Mouse (Mus musculus) v-Abl transformed pro-B cells (cell line): Measurements from ENCODE around the gene Elovl6.

ENCODE experiments used
- in situ Hi-C, 2 experiments: fragments of 400-800 bp; cut with MboI; formaldehyde crosslinking; loops; one replicate each; pipeline ENCODE4 v1.15.1; 2025; ENCODE audit not compliant: unreplicated experiment in 2 of 2

The Elovl6 gene

DNA sequence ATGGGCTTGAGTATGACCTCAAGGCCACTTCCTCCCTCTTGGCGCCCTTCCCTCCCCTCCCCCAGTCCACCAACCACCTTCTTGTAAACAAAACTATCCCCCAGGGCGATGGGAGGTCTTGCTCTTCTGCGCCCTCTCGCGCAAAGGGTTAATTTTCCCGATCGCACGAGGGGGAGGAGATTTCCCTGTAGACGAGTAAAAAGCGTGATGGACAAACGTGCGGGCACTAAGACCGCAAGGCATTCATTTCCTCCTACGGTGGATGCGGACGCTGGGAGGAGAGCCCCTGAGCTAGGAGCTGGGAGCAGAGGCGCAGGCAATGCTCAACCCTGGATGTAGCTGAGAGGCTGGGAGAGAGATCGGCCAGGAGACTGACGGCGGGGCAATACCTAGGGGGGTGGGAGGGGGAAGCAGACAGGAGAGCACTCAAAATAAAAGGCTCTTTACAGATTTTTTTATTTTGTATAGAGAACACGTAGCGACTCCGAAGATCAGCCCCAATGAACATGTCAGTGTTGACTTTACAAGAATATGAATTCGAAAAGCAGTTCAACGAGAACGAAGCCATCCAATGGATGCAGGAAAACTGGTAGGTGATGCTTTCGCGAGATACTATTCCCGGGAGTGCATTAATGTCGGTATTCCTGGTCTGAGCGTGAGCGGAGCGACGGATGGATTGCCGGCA lies at the start of gene Elovl6:
TSS of gene Elovl6 (plus strand) at position 176 of the 685 bp plus-strand sequence.
- in situ Hi-C loops, result loop anchor here (5.0 kb wide), 4 partner anchors 80 to 230 kb away; no protein-coding TSS in a partner anchor

GRCm38 (mm10) chr3:129488774-129489173 lies 43.4 kb upstream of the Elovl6 start:
- in situ Hi-C loops, result no loop called here

DNA sequence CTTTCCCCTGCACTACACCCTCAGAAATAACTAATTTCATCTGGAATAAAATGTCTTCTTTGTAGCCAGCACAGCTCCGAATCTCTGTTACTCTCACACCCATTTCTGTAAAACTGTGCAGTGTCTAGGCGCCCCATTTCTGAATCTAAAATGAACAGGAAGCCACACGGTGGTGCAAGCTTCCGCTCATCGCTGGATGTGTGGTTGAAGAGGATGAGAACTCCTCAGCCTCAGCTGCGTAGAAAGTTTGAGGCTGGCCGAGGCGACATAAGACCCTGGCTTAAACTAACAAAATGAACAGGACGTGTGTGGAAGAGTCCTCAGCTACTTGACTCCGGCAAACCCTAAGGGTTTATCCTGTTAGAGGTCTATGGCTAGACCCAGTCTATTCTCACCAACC lies 38.0 kb upstream of the Elovl6 start:
- in situ Hi-C loops, result no loop called here

GRCm38 (mm10) chr3:129494731-129495130 lies 37.4 kb upstream of the Elovl6 start:
- in situ Hi-C loops, result no loop called here

DNA sequence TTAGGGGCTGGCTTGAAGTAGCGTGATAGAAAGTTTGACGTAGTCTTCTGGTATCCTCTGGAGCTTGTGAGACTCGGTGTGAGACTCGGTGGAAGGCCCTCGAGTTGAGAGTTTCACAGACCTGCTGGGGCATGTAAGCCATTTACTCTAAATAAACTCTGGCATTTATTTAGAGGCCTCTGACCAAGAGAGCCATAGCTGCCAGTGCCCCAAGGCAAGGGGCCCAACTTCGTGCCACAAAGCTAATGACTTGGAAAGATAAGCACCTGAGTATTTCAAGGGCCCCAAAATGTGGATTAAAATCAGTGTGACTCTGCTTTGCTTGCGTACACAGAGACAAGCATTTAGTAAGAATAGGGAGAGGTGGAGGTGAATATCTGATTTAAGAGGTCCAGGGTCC lies 28.4 kb upstream of the Elovl6 start:
- in situ Hi-C loops, result no loop called here

GRCm38 (mm10) chr3:129504928-129505327 lies 27.2 kb upstream of the Elovl6 start:
- in situ Hi-C loops, result no loop called here

- in situ Hi-C loops, result no loop called here
These were observed 24.4 kb upstream of the Elovl6 start for GRCm38 (mm10) chr3:129507736-129508135.

GRCm38 (mm10) chr3:129508571-129508970 lies 23.6 kb upstream of the Elovl6 start:
- in situ Hi-C loops, result no loop called here

DNA sequence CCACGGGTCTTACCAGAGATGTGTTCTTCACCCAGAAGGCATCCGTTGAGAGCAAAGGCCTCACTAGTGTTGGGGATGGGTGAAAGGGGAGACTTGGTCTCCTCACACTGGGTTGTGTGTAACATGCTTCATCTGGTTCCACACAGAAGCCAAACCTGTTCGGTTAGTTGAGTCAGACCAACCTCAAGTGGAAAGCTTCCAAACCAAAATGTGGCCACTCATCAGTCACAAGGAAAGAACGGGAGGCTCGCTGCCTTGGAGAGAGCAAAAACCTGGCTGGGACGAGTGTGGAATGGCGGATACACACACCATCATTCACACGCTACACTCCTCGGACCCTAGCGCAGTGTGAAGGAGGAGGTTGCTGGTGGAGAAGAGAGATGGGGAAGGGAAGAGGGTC lies 22.4 kb upstream of the Elovl6 start:
- in situ Hi-C loops, result no loop called here

- in situ Hi-C loops, result no loop called here
These were observed 16.2 kb upstream of the Elovl6 start for GRCm38 (mm10) chr3:129515863-129516436.

GRCm38 (mm10) chr3:129520499-129520898 lies 11.7 kb upstream of the Elovl6 start:
- in situ Hi-C loops, result no loop called here

DNA sequence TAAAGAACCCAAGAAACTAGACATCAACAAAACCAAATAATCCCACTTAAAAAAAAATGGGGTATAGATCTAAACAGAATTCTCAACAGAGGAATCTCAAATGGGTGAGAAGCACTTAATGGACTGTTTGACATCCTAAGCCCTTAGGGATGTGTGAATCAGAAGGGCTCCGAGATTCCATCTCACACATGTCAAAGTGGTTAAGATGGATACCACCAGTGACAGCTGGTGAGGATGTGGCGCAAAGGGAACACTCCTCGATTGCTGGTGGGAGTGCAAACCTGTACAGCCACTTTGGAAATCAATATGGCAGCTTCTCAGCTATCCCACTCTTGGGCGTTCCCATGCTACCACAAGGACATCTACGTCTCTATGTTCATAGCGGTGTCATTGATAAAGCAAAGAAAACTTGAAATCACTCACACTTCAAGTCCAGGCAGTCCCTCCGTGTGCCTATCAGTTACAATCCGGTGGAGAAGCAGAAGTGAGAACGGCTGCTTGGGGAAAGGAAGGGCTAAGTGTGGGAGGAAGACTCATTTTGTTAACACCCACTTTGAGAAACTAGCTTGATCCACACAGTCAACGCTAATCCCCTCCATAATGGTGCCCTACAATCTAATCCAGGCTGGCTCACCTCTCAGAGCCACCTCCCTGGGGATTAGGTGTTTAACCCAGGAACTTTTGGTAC lies 8.6 kb upstream of the Elovl6 start:
- in situ Hi-C loops, result no loop called here

- in situ Hi-C loops, result no loop called here
These were observed 5.1 kb upstream of the Elovl6 start for GRCm38 (mm10) chr3:129527046-129527445.

GRCm38 (mm10) chr3:129529311-129529710 lies 2.8 kb upstream of the Elovl6 start:
- in situ Hi-C loops, result no loop called here

GRCm38 (mm10) chr3:129530461-129530860 lies 1.7 kb upstream of the Elovl6 start:
- in situ Hi-C loops, result loop anchor here (5.0 kb wide), 4 partner anchors 82 to 228 kb away; no protein-coding TSS in a partner anchor

DNA sequence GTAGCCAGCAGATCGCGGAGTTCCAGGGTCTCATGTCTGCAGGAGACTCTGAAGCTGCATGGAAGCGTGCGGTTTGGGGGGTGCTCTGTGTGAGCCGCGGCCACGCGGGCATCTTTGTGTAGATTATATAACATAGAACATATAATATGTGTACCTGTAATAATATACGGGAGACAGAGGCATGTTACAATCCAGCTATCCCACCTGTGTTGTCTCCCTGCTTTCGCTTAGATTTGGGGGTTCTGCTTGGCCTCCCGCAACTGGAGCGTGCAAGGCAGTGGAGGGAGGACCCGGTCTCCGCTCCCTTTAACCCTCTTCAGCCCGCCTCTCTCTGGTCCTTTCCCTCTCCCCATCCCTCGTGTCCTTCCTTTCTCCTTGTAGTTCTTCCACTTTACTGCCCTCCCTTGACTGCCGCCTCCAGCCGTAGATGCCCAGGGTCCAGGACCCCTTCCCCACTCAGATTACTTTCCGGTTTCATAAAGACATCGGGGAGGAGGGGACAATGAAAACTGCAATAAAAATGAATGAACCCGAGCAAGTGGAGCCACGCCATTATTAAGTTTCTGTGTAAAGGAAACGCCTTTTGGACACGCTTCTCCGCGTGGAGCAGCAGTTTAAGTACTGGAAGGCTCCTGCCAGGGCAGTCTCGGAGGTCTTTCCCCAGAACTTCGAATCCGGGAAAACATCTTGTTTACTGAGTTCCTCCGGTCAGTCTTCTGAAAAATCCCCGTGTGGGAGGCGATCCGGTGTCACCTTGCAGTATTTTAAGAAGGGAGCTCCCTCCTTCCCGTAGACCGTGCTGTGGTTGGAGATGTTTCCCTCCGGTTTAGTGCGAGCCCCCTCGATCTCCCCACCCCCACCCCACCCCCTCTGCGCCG lies 949 bp downstream of the Elovl6 start:
- in situ Hi-C loops, result loop anchor here (5.0 kb wide), 4 partner anchors 79 to 231 kb away; no protein-coding TSS in a partner anchor

DNA sequence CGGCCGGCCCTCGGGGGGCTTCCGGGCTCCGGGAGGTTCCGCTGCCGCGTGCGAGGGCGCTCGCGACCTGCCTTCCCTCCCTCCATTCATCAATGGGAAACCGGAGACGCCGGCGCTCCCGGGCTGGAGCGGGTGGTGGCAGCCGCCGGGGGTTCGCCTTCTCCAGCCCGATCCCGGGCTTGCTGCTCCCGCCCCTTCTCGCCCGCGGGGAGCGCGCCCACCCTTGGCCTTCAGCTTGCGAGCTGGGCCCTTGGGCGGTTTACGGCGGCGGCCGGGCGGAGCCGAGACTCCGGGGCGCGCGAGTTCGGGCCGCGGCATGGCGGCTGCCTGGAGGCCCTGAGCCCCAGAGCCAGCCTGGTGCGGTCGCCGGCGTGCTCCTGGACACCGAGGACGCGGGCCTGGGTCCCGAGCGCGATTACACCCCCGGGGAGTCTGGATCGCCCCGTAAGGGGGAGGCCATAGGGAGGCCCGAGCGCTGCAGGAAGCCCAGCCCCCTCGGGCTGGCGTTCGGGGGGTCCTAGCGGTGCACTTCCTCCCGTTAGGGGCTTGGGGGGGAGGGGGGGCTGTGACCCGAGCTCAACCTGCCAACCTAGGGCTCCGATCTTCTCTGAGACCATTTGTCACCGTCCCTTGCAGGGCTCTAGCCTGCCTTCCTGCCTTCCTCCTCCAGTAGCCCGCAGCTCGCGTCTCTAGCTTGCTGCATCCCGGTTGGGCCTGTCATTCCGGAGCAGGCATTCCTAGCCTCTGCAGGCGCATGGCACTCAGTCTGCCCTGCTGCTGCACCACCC lies 1.8 kb downstream of the Elovl6 start:
- in situ Hi-C loops, result loop anchor here (5.0 kb wide), 4 partner anchors 78 to 232 kb away; no protein-coding TSS in a partner anchor

DNA sequence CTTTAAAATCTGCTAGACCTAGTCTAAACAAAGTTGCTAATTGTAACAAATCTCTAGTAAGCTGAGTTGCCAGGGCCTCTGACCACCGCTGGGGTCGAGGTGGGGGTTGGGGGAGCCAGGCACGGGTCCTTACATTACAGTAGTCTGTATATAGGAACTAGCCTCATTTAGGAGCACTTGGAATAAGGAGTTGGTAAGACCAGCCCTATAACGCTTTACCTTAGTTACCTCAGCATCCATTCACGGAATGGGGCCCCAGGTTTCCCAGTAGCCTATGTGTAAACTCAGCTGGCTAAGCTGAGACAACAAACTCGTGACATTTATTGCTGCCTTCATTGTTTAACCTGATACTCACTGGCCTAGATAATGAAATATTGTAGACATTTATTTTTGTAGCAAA lies 3.3 kb downstream of the Elovl6 start:
- in situ Hi-C loops, result loop anchor here in 1 of 2 experiments (5.0 kb wide), 1 partner anchor 82 kb away; no protein-coding TSS in a partner anchor

GRCm38 (mm10) chr3:129536109-129536508 lies 4.0 kb downstream of the Elovl6 start:
- in situ Hi-C loops, result loop anchor here in 1 of 2 experiments (5.0 kb wide), 1 partner anchor 81 kb away; no protein-coding TSS in a partner anchor

DNA sequence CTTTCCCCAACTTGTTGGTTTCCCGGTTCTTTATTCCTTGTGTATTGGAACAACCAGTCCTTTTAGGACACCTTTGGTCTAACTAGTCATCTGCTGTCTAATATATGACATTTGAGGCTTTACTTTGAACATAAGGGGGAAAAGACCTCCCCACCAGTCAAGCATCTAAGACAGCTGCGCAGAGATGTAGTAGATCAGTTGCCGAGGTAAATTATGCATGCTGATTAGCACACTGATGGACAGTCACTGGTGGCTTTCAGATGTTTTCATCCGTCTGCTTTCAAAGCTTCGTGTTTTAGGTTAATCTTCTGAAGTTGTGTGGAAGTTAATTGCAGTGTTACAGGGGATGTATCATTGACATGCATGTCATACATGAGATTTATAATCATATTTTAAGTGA lies 5.8 kb downstream of the Elovl6 start:
- in situ Hi-C loops, result loop anchor here in 1 of 2 experiments (5.0 kb wide), 1 partner anchor 79 kb away; no protein-coding TSS in a partner anchor
